Mouse (Mus musculus): ENCODE results near the gene Hspb3.

- TF ChIP-seq POLR2A (IDR thresholded peaks at IDR 0.05; ENCODE audit: borderline replicate concordance, low read depth, low read length), result no peak
- TF ChIP-seq CTCF (IDR thresholded peaks at IDR 0.05; ENCODE audit: low read depth, low read length), result no peak
These were observed 1.6 kb downstream of the Hspb3 start for GRCm38 (mm10) chr13:113661826-113662271.

All from bone marrow macrophage, adult 2 months (primary cell).